Mouse (Mus musculus): Measurements from ENCODE around the gene Ibtk.
"Not testable (repeated sequence)": the region's sequence is repeated elsewhere in the genome, so short reads cannot be mapped to it uniquely, and the experiment has no call there.

The Ibtk gene

DNA sequence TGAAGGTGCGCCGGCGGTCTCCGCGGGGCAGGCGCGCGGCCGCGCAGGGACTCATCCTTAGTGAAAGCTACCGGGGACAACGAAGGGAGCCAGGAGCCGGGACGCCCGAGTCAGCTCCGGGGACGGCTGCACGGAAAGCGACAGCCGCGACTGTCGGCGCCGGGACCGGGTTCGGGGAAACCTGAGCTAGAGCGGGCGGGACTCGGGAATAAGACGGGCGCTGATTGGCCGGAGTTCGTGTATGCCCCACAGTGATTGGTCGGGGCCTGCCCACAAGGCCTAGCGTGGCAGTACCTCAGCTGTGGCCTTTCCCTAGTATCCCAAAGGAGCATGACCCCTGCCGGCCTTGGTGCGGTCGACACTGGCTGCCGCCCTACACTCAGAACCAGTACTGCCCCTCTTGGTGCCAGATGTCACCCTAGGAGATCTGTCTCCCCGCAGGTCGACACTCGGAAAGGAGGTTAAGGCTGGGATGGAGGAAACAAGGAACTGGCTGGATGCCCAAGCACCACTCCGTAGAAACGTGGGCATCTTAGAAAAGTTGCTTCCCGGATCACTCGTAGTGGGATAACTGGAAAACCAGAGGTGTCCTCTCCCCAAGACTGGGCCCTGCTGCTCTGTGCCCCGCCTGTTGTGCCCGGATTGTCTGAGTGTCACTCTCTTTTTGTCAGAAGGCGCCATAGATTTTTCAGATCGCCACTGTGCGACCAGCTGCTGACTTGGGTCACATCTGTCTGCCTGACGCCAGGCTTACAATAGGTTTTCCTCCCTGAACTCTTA is at the start of gene Ibtk:
Gene Ibtk (minus strand): TSS at position 193 of the 780 bp plus-strand sequence.
- peak; percentile 96 for DNase-seq (ENCODE audit: low read depth, low spot score)

DNA sequence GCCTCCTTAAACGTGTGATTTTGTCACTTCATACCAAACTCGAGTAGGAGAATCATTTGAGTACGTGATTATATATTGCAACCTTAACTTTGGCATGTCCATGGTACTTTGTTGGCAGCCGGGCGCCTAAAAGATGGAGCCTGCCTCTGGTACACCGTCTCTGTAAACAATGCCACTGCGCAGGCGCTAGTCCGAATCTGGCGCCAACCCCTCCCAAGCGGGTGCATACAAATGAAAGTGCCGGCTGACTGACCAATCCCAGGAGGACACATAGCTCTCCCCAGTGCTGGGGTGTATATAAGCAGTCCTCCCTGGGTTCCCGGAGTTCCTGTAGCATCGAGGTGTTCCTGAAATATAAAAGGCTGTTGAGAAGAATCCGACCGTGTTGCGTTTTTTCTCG is 42.4 kb upstream of the Ibtk start:
- DNase-seq (ENCODE audit: low read depth, low spot score) = not testable (repeated sequence)

DNA sequence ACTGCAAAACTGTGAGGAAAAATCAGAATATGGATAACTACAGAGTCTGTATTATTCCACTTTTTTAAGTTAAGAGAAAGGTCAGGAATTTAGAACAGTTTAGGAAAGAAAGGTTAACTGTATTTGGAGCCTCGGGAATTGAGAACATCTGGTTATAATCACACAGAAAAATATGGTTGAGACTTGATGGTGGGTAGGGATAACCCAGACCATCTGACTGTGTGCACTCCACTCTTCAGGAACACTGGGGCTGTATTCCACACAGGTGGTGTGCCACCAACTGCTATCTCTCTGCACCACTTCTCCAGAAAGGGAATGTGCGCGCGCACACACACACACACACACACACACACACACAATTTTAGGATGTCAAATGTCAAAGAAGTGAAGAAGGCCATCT is 31.1 kb upstream of the Ibtk start:
- no peak for DNase-seq (ENCODE audit: low read depth, low spot score)

DNA sequence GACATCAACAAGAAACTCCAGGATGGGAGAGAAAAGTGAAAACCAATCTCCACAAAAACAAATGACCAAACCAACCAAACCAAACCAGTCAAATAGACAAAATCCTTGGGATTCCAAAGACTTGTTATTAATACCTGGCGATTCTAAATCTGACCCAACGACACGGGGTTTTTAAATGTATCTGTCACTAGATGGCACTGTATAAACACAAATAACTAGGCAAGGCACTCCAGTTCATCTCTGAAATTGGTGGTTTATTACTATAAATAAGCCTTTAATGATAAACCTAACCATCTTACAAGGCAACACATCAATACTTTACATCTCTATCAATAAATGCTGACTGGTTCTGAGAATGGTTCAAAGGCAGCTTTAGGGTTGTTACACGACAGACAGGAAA is 30.3 kb upstream of the Ibtk start:
- peak; percentile 45 for DNase-seq (ENCODE audit: low read depth, low spot score)

DNA sequence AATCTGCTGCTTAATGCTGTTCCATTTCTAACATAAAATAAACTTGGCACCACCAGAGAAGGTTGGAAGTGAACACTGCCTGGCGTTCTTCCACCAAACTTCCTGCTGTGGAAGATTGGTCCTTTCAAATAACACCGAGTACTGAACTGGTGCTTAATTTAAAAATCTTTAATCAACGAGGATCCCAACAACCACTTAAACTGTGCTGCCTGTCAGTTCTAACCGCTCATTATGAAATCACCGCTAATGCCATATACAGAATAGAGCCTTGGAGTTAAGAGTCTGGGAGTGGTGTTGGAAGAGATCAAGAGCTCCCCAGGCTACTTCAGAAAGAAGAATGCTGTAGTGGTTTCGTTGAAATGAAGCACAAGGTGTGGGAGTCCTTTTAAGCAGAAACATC is 28.4 kb upstream of the Ibtk start:
- no peak for DNase-seq (ENCODE audit: low read depth, low spot score)

DNA sequence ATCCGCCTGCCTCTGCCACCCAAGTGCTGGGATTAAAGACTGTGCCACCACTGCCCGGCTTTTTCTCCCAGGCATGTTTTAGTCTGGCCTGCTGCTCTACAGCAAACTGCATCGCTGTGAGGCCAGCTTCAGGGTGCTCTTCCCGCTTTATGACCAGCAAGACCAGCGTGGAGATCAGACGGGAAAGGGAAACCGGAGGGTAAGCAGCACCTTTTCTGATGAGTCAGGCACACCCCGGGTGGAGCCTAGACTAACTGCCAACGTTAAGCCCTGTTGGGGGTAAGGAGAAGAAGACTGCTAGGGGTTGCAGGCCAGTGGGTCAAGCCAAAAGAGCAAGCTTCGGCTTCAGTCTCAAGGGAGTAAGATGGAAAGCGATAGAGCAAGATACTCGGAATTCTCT is 23.1 kb upstream of the Ibtk start:
- DNase-seq (ENCODE audit: low read depth, low spot score) = no peak

DNA sequence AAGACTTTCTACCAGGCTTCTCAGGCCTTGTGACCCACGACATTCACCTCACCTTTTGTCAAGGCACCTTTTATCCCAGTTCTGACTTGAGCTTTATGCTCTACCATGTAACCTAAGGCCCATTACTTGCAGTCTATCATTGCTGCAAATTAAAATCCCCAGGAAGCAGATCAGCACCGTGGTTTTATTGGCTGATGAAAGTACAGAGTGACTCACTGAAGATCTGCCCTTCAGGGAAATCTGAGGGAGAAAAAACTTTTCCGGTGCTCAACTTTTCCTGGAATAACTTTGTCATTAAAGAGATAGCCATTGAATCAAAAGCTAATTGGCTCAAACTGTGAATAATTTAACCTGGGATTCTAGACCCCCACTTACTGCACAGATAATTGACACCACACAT is 22.3 kb upstream of the Ibtk start:
- DNase-seq (ENCODE audit: low read depth, low spot score) = no peak

DNA sequence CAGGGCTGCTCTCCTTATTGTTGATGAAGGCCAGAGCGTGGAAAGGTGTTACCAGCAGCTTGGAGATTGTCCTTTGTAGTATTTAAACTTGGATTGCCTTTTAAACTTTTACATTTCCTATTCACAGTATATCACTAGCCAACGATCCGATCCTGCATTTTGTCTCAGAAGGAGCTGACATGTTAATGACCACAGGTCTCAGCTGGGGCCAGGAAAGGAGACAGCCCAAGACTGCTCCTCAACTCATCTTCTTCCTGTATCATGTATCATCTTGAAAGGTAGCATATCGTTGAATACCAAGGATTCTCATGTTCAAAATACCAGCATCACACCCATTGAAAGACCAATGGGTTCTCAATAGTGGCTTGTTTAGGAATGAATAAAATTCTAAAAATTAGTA is 21.2 kb upstream of the Ibtk start:
- DNase-seq (ENCODE audit: low read depth, low spot score) = no peak

DNA sequence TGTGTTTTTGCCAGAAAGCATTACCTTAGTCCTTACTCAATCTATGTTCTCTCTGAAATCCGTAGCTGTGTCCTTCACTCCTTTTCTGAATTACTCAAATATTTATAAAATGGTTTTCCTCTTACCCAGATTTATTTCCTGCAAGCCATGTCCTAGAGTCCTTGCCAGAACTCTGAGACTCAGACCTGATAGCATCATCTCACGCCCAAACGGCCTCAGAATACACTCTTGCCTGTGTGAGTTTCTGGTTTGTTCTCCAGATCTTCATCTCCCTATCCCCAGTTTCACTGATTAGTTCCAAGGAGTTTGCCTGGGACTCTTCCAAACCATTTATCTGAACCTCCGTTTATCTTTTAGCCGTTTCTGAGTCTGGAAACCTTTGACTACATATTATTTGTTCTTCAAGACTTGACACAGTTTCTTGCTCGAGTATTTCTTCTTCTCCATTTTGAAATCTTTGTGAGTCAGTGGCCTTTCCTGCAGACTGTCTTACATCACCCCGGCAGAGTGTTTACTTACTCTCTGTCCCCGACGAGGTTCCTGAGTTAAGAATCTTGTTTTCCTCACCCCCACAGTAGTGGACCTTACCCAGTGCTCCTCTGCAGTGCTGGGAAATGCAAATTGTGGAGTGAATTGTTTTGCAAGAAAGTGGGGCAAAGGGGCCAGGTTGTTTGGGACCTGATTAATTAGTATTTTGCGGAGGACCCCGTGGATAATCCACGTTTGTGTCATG is 20.1 kb upstream of the Ibtk start:
- no peak for DNase-seq (ENCODE audit: low read depth, low spot score)

DNA sequence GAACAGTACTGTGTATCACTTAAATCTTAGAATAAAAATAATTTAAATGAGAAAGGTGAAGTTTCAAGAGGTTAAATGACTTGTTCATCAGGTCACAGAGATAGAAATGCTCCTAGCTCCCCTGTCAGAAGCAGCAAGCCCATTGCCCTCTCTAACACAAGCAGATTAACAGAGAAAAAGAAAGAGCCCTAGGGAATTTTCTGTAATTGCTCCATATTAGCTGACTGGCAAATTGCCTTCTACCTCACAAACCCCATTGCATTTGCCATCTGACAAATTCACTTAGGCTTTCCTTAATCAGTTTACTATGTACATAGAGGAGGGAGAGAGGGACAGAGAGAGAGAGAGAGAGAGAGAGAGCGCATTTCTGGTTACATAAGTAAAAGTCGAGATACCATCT is 18.1 kb upstream of the Ibtk start:
- DNase-seq (ENCODE audit: low read depth, low spot score) = no peak

DNA sequence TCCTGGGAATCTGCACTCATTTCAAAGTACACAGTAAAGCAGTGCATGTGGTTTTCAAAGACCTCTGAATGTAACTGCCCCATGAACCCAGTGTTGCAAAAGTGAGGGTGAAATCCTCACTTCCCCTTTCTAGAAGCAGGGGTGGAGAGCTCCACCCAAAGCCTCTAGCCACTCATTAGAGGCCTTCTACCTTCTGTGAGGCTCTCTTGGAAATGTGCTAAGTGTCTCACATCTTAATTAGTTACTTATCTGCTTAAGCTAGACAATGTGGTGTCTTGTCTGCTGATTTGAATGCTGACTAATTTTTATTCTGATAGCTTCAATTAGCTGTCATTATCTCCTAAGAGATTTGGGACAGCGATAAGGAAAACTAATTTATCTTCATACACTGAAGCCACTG is 13.3 kb upstream of the Ibtk start:
- peak; percentile 39 for DNase-seq (ENCODE audit: low read depth, low spot score)

DNA sequence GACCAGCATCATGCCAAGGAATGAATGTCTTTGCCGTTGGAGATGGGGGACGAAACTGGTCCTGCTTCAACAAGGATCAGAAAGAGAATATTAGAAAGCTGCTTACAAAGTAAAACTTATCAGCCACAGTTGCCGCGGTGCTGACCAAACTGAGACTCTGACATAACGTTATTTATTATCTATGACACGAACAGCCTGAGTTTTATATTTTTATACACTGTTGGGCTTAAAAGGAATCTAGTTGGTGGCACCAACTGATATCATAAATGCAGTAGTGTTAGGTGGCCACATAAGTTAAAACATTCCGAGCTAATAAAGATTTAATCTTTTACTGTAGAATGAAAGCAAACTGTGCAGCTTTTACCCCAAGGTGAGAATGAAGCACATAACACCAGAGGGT is 1.7 kb upstream of the Ibtk start:
- no peak for DNase-seq (ENCODE audit: low read depth, low spot score)

DNA sequence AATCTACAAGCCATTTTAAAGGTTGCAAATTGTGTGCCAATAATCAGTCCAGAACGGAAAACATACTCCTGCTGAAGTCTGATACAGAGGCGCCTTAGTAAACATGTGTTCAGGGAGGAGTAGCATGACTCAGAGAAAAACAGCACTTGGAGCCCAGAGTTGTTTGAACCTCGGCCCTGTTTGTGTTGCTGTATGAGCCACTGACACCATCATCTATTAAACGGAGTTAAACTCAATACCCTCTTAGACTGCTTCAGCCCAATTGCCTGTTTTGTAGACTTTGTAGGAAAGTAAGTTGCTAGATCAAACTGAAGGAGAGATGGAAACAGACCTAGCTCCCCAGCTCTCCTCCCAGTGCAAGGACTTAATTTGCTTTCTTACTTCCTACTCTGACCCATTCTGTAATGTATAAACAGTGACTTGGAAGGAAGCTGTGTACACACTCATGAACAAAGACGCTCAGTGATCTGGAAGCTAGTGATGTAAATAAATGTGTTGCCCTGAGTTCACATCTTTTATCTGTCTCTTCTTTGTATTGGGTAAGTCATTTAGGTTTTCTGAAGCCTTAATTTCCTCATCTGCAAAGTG is 882 bp upstream of the Ibtk start:
- DNase-seq (ENCODE audit: low read depth, low spot score) = peak; percentile 82

DNA sequence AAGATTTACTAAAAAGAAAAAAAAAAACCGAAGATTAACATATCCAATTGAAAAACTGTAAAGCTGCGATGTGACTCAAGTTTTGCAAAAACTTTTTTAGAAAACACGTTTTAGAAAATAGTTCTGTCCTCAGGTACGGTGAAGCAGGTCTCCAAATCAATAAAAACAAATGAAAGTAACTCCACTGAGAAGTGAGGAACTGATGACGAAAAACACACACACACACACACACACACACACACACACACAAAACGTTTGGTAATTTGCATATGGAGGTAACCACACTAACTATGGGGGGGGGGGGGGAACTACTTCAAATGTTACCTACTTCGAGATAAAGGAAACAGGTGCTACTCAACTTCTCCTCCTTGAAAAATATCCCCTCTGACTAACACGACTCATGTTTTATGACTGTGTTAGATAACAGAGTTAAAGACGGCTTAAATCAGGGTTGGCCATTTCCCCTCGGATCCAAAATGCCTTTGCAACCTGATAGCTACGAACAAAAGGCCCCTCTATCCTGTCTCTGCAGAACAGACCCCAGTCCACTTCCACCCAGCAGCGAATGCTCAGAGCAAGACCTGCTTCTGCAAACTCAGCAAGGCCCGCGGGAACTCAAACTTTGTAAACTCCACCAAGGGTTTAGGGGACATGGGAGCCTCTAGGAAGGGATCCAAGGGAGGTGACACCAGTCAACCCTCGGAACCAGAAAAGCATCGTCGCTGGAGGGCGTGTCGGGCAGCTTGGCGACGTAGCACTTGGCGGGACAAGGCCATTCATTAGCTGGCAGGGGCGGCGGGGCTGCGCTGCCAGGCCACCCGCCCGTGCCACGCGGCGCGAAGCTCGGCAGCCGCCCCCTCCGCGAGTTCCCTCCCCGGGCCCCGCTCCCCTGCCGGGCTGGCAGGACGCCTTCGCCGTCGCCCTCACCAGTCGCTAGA is 661 bp downstream of the Ibtk start:
- peak; percentile 90 for DNase-seq (ENCODE audit: low read depth, low spot score)

DNA sequence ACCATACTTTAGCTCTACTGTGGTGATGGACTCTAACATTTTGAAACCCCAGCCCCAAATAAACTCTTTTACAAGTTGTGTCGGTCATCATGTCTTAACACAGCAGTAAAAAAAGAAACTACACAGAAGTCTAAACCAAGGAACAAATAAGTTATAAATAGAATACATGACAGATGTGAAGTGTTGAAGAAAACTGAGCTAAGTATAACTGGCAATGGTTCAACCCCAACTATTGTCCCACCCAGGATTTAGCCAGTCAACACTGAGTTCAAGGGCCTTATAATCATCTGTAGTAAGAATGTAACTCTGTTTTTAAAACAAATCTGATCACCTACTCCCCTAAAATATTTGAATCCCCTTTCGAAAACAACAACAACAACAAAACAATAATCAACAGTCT is 3.6 kb downstream of the Ibtk start:
- DNase-seq (ENCODE audit: low read depth, low spot score) = no peak

DNA sequence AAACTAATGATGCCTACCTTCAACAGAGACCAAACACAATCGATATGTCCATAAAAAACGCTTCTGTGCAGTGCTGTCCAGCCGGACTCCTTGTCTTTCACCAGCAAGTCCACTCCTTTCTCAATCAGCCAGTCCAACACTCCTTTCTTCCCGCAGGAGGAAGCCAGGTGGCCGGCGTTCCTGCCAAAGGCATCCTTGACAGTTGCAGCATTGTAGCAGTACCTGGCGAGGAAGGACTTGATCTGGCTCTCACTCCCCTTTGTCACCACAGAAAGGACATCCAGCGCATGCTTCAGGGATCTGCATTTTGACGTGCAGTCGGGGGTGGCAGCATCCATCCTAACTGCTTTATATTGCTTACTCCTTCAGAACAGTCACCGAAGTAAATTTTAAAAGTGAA is 5.8 kb downstream of the Ibtk start:
- DNase-seq (ENCODE audit: low read depth, low spot score) = no peak

DNA sequence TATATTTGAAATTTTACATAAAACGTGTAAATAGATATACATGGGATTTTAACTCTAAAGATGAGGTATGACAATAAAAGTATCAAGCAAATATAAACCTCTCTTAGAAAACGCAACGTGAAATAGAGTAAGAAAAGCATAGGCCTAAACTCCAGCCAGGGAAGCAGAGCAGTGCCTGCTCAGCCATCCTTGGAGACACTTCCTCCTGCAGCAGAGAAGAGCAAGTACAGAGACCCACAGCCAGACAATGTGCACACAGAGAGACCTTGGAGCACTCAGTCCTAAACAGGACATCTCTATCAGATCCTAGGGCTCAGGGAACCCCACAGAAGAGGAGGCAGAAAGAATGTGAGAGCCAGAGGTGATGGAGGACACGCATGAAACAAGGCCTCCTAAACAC is 7.0 kb downstream of the Ibtk start:
- peak; percentile 48 for DNase-seq (ENCODE audit: low read depth, low spot score)

DNA sequence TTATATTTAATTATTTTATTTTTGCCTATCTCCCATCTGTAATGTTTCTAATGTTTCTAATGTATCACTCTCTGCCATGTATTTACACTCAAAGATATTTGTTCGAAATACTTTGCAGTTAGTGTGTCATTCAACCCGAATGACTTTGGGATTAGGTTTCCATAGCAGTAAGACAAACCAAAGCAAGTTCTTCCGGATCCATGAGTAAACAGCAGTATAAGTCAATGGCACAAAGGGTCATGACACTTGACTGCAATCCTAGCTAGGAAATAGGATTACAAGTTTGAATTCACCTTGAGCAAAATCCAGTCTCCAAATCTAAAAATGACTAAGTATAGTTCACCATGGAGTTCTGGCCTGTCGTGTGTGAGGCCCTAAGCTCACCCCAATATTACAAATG is 9.9 kb downstream of the Ibtk start:
- no peak for DNase-seq (ENCODE audit: low read depth, low spot score)

DNA sequence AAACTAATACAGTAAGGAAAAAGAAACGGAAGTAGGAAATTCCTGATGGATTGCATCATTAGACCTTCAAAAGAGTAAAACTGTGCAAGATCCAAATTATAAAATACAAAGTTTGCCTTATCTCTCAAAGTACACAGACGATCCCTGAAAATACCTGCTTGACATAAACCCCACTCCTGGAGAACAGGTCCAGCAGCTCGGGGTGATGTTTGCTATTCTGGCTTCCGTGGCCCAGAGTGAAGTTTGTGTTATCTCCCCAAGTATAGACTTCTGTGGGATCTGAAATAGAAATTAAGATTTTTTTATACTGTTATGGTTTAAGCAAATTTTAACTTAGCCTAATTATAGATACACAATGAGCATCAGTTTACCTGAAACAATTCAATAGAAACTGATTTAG is 14.3 kb downstream of the Ibtk start:
- DNase-seq (ENCODE audit: low read depth, low spot score) = no peak

DNA sequence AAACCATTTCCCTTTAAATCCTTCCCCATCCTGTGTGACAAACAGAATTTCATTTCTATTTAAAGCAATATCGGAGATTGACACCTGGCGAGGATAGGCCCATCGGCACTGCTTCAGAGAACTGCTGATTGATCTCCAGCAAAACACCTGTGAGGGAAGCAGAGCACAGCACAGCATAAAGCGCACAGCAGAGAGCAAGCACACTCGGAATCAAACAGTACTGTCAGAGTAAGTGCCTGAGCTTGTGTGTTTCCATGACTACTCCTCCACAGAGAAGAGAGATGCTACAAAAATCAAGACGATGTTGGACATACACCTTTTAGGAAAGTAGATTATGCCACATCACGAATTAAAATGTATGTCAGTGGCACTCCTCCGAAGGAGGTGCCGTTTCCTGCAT is 25.1 kb downstream of the Ibtk start:
- DNase-seq (ENCODE audit: low read depth, low spot score) = no peak

DNA sequence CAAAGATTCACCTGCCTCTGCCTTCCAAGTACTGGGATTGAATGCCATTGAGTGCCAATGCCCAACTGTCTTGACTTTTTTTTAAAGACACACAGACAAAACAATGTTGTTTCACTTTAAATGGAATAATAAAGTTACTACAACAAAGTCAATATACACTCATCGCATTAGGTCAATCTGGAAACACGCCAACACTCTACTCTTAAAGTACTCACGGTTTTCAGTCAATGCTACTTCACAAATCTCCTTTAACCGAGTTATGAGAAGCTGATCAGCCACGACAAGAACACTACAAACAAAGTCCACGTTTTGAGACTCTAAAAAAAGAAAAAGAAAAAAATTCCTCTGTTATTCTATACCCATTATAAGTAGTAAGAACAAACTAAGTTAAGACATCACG is 31.8 kb downstream of the Ibtk start:
- DNase-seq (ENCODE audit: low read depth, low spot score) = no peak

DNA sequence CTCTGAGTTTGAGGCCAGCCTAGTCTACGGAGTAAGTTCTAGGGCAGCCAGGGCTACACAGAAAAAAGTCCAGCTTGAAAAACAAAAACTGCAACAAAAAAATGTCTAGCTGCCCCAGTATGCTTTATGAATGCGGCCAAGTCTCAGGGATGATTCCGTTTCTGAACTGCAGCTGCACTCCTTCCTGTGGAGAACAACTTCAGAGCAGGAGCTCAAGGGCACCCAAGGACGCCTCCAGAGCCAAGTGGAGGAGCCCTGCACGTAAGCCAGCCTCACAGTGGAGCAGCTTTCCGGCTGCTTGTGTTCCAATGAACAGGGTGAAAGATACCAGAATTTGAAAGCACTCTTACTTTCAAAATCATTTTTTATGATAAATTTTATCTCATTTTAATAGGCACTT is 41.8 kb downstream of the Ibtk start:
- no peak for DNase-seq (ENCODE audit: low read depth, low spot score)
